Mouse (Mus musculus): ENCODE measurements at regions not wholly inside any gene's neighbourhood (a gene's known extent, or its start where the extent isn't known, plus 50 kb on each side); places are given as distances from the start of the nearest gene placed in this dataset.

- H3K27ac ChIP-seq (replicated peaks) = no peak overlapping the region
- ATAC-seq (ENCODE audit: extremely low read depth, insufficient number of reproducible peaks, low FRiP score, low TSS enrichment) = no peak
- no peaks in the 10 kb centered on the region for H3K4me1 ChIP-seq
- no peak overlapping the region for H3K4me2 ChIP-seq
- no peaks in the 10 kb centered on the region for H3K9me3 ChIP-seq
- no peak overlapping the region for H3K4me3 ChIP-seq
- WGBS = 53% methylated on average over 5 of the region's 5 CpGs
- H3K36me3 ChIP-seq = no peaks in the 10 kb centered on the region
- H3K27me3 ChIP-seq (replicated peaks) = no peaks in the 10 kb centered on the region
- H3K9ac ChIP-seq = no peak overlapping the region
These were observed 475.8 kb downstream of the Otol1 start for GRCm38 (mm10) chr3:70483066-70483743.

GRCm38 (mm10) chr3:70496431-70496830 lies 489.0 kb downstream of the Otol1 start:
- Histone ChIP-seq H3K27ac (replicated peaks) (no peak overlapping the region), H3K9me3 (no peaks in the 10 kb centered on the region), H3K36me3 (no peaks in the 10 kb centered on the region), H3K4me2 (no peak overlapping the region), H3K9ac (no peak overlapping the region), H3K4me3 (no peak overlapping the region), H3K4me1 (peaks cover 11% of the 10 kb centered on the region), H3K27me3 (replicated peaks) (no peaks in the 10 kb centered on the region)
- no peak for ATAC-seq (ENCODE audit: extremely low read depth, insufficient number of reproducible peaks, low FRiP score, low TSS enrichment)

- H3K27ac ChIP-seq (replicated peaks) = no peak overlapping the region
- no peaks in the 10 kb centered on the region for H3K27me3 ChIP-seq (replicated peaks)
- no peak overlapping the region for H3K4me2 ChIP-seq
- peaks cover 11% of the 10 kb centered on the region for H3K4me1 ChIP-seq
- H3K9me3 ChIP-seq = no peaks in the 10 kb centered on the region
- H3K36me3 ChIP-seq = no peaks in the 10 kb centered on the region
- no peak for ATAC-seq (ENCODE audit: extremely low read depth, insufficient number of reproducible peaks, low FRiP score, low TSS enrichment)
- H3K9ac ChIP-seq = no peak overlapping the region
- H3K4me3 ChIP-seq = no peak overlapping the region
- WGBS = 52% methylated on average over 5 of the region's 5 CpGs
These were observed 492.9 kb downstream of the Otol1 start for GRCm38 (mm10) chr3:70500245-70500858.

- no peak for ATAC-seq (ENCODE audit: extremely low read depth, insufficient number of reproducible peaks, low FRiP score, low TSS enrichment)
- peaks cover 11% of the 10 kb centered on the region for H3K4me1 ChIP-seq
- WGBS = 63% methylated on average over 9 of the region's 9 CpGs
- H3K9ac ChIP-seq = no peak overlapping the region
- H3K36me3 ChIP-seq = no peaks in the 10 kb centered on the region
- H3K4me3 ChIP-seq = no peak overlapping the region
- peak overlapping the region; percentile 39; the same call in 1 of the 2 replicates for H3K27ac ChIP-seq (replicated peaks)
- H3K27me3 ChIP-seq (replicated peaks) = no peaks in the 10 kb centered on the region
- H3K9me3 ChIP-seq = no peaks in the 10 kb centered on the region
- no peak overlapping the region for H3K4me2 ChIP-seq
These were observed 493.9 kb downstream of the Otol1 start for GRCm38 (mm10) chr3:70500991-70501961.

GRCm38 (mm10) chr3:70533593-70534321 lies 526.3 kb downstream of the Otol1 start:
- ATAC-seq (ENCODE audit: extremely low read depth, insufficient number of reproducible peaks, low FRiP score, low TSS enrichment) = no peak
- no peak overlapping the region for H3K4me3 ChIP-seq
- H3K9ac ChIP-seq = no peak overlapping the region
- no peak overlapping the region for H3K27ac ChIP-seq (replicated peaks)
- H3K27me3 ChIP-seq (replicated peaks) = no peaks in the 10 kb centered on the region
- H3K4me1 ChIP-seq = 0 out of 2 replicates have a peak, but pooled peaks cover 2% of the 10 kb centered on the region
- H3K9me3 ChIP-seq = no peaks in the 10 kb centered on the region
- H3K36me3 ChIP-seq = no peaks in the 10 kb centered on the region
- H3K4me2 ChIP-seq = no peak overlapping the region
- 85% methylated on average over 2 of the region's 2 CpGs for WGBS

- Histone ChIP-seq H3K36me3 (no peaks in the 10 kb centered on the region), H3K27me3 (replicated peaks) (no peaks in the 10 kb centered on the region), H3K27ac (replicated peaks) (no peak overlapping the region), H3K4me3 (no peak overlapping the region), H3K4me2 (no peak overlapping the region), H3K4me1 (0 out of 2 replicates have a peak, but pooled peaks cover 2% of the 10 kb centered on the region), H3K9me3 (no peaks in the 10 kb centered on the region), H3K9ac (no peak overlapping the region)
- 73% methylated on average over 2 of the region's 2 CpGs for WGBS
- ATAC-seq (ENCODE audit: extremely low read depth, insufficient number of reproducible peaks, low FRiP score, low TSS enrichment) = no peak
These were observed 527.7 kb downstream of the Otol1 start for GRCm38 (mm10) chr3:70535084-70535483.

GRCm38 (mm10) chr3:70543911-70544310 lies 536.5 kb downstream of the Otol1 start:
- ATAC-seq (ENCODE audit: extremely low read depth, insufficient number of reproducible peaks, low FRiP score, low TSS enrichment) = no peak
- no peak overlapping the region for H3K9ac ChIP-seq

GRCm38 (mm10) chr3:70557821-70558220 lies 550.4 kb downstream of the Otol1 start:
- no peaks in the 10 kb centered on the region for H3K9me3 ChIP-seq
- no peak overlapping the region for H3K4me2 ChIP-seq
- no peak overlapping the region for H3K9ac ChIP-seq
- no peaks in the 10 kb centered on the region for H3K27me3 ChIP-seq (replicated peaks)
- H3K4me1 ChIP-seq = peaks cover 12% of the 10 kb centered on the region
- no peak overlapping the region for H3K27ac ChIP-seq (replicated peaks)
- WGBS = 71% methylated on average over 4 of the region's 4 CpGs
- no peaks in the 10 kb centered on the region for H3K36me3 ChIP-seq
- H3K4me3 ChIP-seq = no peak overlapping the region
- ATAC-seq (ENCODE audit: extremely low read depth, insufficient number of reproducible peaks, low FRiP score, low TSS enrichment) = no peak

More at GRCm38 (mm10) chr3:70543911-70544310, 536.5 kb downstream of the Otol1 start:
- Histone ChIP-seq H3K27me3 (replicated peaks) (no peaks in the 10 kb centered on the region), H3K4me1 (no peaks in the 10 kb centered on the region), H3K4me3 (no peak overlapping the region), H3K27ac (replicated peaks) (no peak overlapping the region), H3K36me3 (no peaks in the 10 kb centered on the region), H3K9me3 (no peaks in the 10 kb centered on the region), H3K4me2 (no peak overlapping the region)
- WGBS = 30% methylated on average over 1 of the region's 1 CpGs

- H3K4me1 ChIP-seq = no peaks in the 10 kb centered on the region
- no peak for ATAC-seq (ENCODE audit: extremely low read depth, insufficient number of reproducible peaks, low FRiP score, low TSS enrichment)
- no peaks in the 10 kb centered on the region for H3K9me3 ChIP-seq
- 82% methylated on average over 3 of the region's 3 CpGs for WGBS
- H3K27ac ChIP-seq (replicated peaks) = no peak overlapping the region
- no peaks in the 10 kb centered on the region for H3K27me3 ChIP-seq (replicated peaks)
- no peaks in the 10 kb centered on the region for H3K36me3 ChIP-seq
- no peak overlapping the region for H3K9ac ChIP-seq
- H3K4me3 ChIP-seq = no peak overlapping the region
- H3K4me2 ChIP-seq = no peak overlapping the region
These were observed 558.9 kb downstream of the Otol1 start for GRCm38 (mm10) chr3:70566140-70566857.

GRCm38 (mm10) chr3:70594785-70595184 lies 587.4 kb downstream of the Otol1 start:
- H3K4me1 ChIP-seq = no peaks in the 10 kb centered on the region
- no peak overlapping the region for H3K9ac ChIP-seq
- H3K4me2 ChIP-seq = no peak overlapping the region
- H3K36me3 ChIP-seq = no peaks in the 10 kb centered on the region
- WGBS = 46% methylated on average over 4 of the region's 4 CpGs
- no peak for ATAC-seq (ENCODE audit: extremely low read depth, insufficient number of reproducible peaks, low FRiP score, low TSS enrichment)
- H3K9me3 ChIP-seq = peaks cover 6% of the 10 kb centered on the region; the same call in 1 of the 2 replicates
- H3K4me3 ChIP-seq = no peak overlapping the region
- H3K27ac ChIP-seq (replicated peaks) = no peak overlapping the region
- H3K27me3 ChIP-seq (replicated peaks) = no peaks in the 10 kb centered on the region

All from heart, embryonic 13.5 days (tissue).